9 mouse cellular contexts compared by ENCODE assay signal in genomic region chr9:41447902-41448301, GRCm38 (mm10).
A peak's percentile ranks its signal among the peaks of the same experiment; 100 is the strongest.
DNase-seq lines count a peak whose midpoint lies in the region; ATAC-seq and TF ChIP-seq lines count a peak whose summit lies in the region.
"Had no signal": no experiment of that assay in that cellular context is flagged by ENCODE, and none has a peak within 500 bp of the region (broad histone marks: within the 10 kb centered on the region; RNA-seq: fewer than 3 reads in every experiment).

No protein-coding gene starts in this region.

- intact Hi-C loops in heart, postnatal 25 days (cut with DNase I), result no loop called here

- TF ChIP-seq RAD21 in CH12.LX (IDR thresholded peaks at IDR 0.05; ENCODE audit: low read depth, low read length), result no peak

- peaks cover 0 to 37% of the 10 kb centered on the region in 2 experiments; a peak in 2 of 4 replicates for H3K4me1 ChIP-seq in CH12.LX (ENCODE audit: control insufficient read depth in 1 of 2, insufficient read depth in 2 of 2)
- peaks cover 27% of the 10 kb centered on the region for H3K4me1 ChIP-seq in heart, embryonic 16.5 days (ENCODE audit: control insufficient read depth, insufficient read depth, low read length)
- peaks cover 29% of the 10 kb centered on the region for H3K4me1 ChIP-seq in midbrain, embryonic 11.5 days (ENCODE audit: control insufficient read depth, insufficient read depth, low read length)

- H3K9me3 ChIP-seq in CH12.LX (replicated peaks; ENCODE audit: low read length), result no peaks in the 10 kb centered on the region
- no peaks in the 10 kb centered on the region for H3K9me3 ChIP-seq in heart, embryonic 16.5 days (replicated peaks; ENCODE audit: control insufficient read depth, low read length)
- no peaks in the 10 kb centered on the region for H3K9me3 ChIP-seq in midbrain, embryonic 11.5 days (ENCODE audit: control insufficient read depth, low read length)

- no peak overlapping the region for H3K4me3 ChIP-seq in CH12.LX (replicated peaks in 1 of 3; ENCODE audit: low read depth in 2 of 3, low read length in 2 of 3, poor library complexity in 1 of 3)
- no peak overlapping the region for H3K4me3 ChIP-seq in heart, embryonic 16.5 days (ENCODE audit: low read length)
- H3K4me3 ChIP-seq in midbrain, embryonic 11.5 days (ENCODE audit: low read depth, low read length), result no peak overlapping the region

- H3K4me2 ChIP-seq in CH12.LX (ENCODE audit: insufficient read depth, low read depth, poor library complexity, severe bottlenecking), result 0 out of 2 replicates have a peak overlapping the region, but pooled peaks have one; percentile 4
- peak overlapping the region; percentile 32; the same call in 1 of the 2 replicates for H3K4me2 ChIP-seq in heart, embryonic 16.5 days (ENCODE audit: low read depth, low read length)
- H3K4me2 ChIP-seq in midbrain, embryonic 11.5 days, result no peak overlapping the region

- TF ChIP-seq POLR2A in CH12.LX (IDR thresholded peaks at IDR 0.05; ENCODE audit: low read depth, low read length), result no peak

- no peak for ATAC-seq in heart, embryonic 16.5 days (replicated peaks; ENCODE audit: extremely low read depth, insufficient read depth, low FRiP score)
- no peak for ATAC-seq in midbrain, embryonic 11.5 days (ENCODE audit: low FRiP score)

- TF ChIP-seq CTCF in CH12.LX (conservative IDR thresholded peaks at IDR 0.05 in 1 of 2, IDR thresholded peaks at IDR 0.05 in 1 of 2; ENCODE audit: low read depth in 2 of 2, low read length in 2 of 2), result no peak

- TF ChIP-seq EP300 in CH12.LX (IDR thresholded peaks at IDR 0.05; ENCODE audit: low read length), result no peak

- no peak overlapping the region for H3K27ac ChIP-seq in CH12.LX (ENCODE audit: insufficient read depth, low read depth)
- H3K27ac ChIP-seq in heart, embryonic 16.5 days (ENCODE audit: low read length), result peak overlapping the region; percentile 21
- H3K27ac ChIP-seq in midbrain, embryonic 11.5 days (ENCODE audit: low read depth, low read length), result peak overlapping the region; percentile 95

- dilution Hi-C loops in CH12.LX (cut with MboI; ENCODE audit: extremely low pct_ligation_motif_present, extremely low pct_unique_long_range_greater_than_20kb, low sequenced_read_pairs), result no loop called here

- peak; percentile 85 for DNase-seq in heart, adult 11 months
- no peak for DNase-seq in heart, postnatal 25 days (ENCODE audit: low spot score)
- DNase-seq in CH12.LX (ENCODE audit: extremely low read depth), result no peak
- DNase-seq in midbrain, embryonic 11.5 days (ENCODE audit: low spot score, missing footprints), result peak; percentile 90
- DNase-seq in layer of hippocampus, postnatal 14 days (ENCODE audit: low spot score in 2 of 2), result no peak
- no peak for DNase-seq in ovary, postnatal 10 days (ENCODE audit: low spot score)
- DNase-seq in cerebellum, postnatal 36 days, result no peak
- DNase-seq: thymus, postnatal 4 days had no signal

- 76% methylated on average over 8 of the region's 8 CpGs for WGBS in heart, embryonic 16.5 days
- WGBS in midbrain, embryonic 11.5 days, result 61% methylated on average over 8 of the region's 8 CpGs

- no peaks in the 10 kb centered on the region for H3K27me3 ChIP-seq in CH12.LX (replicated peaks)
- H3K27me3 ChIP-seq in heart, embryonic 16.5 days (ENCODE audit: control insufficient read depth, insufficient read depth, low read length), result no peaks in the 10 kb centered on the region
- H3K27me3 ChIP-seq in midbrain, embryonic 11.5 days (ENCODE audit: control insufficient read depth, insufficient read depth, low read length), result no peaks in the 10 kb centered on the region

- in situ Hi-C loops in CH12.LX (cut with MboI; ENCODE audit: low pct_ligation_motif_present, low pct_unique_long_range_greater_than_20kb, low sequenced_read_pairs), result no loop called here

- no peaks in the 10 kb centered on the region for H3K79me2 ChIP-seq in CH12.LX (replicated peaks; ENCODE audit: control insufficient read depth, extremely low read depth, insufficient read depth, poor library complexity, severe bottlenecking)

- no peak overlapping the region for H3K9ac ChIP-seq in CH12.LX (ENCODE audit: insufficient read depth, low read depth)
- no peak overlapping the region for H3K9ac ChIP-seq in heart, embryonic 16.5 days (ENCODE audit: low read length)
- H3K9ac ChIP-seq in midbrain, embryonic 11.5 days (ENCODE audit: low read length), result no peak overlapping the region

- no peaks in the 10 kb centered on the region for H3K36me3 ChIP-seq in CH12.LX (replicated peaks in 1 of 2; ENCODE audit: control insufficient read depth in 1 of 2, insufficient read depth in 1 of 2, low read length in 1 of 2)
- H3K36me3 ChIP-seq in heart, embryonic 16.5 days (ENCODE audit: control insufficient read depth, insufficient read depth), result no peaks in the 10 kb centered on the region
- H3K36me3 ChIP-seq in midbrain, embryonic 11.5 days (ENCODE audit: control insufficient read depth, insufficient read depth, low read length), result no peaks in the 10 kb centered on the region

TF ChIP-seq in CH12.LX, 34 proteins besides CTCF, POLR2A, EP300 and RAD21:
- no peak for TF ChIP-seq MXI1 (IDR thresholded peaks at IDR 0.05; ENCODE audit: low read depth, low read length)
- no peak for TF ChIP-seq MAFK (IDR thresholded peaks at IDR 0.05; ENCODE audit: insufficient replicate concordance, low read length)
- no peak for TF ChIP-seq PAX5 (IDR thresholded peaks at IDR 0.05; ENCODE audit: low read length)
- no peak for TF ChIP-seq USF2 (conservative IDR thresholded peaks at IDR 0.05; ENCODE audit: low read depth, low read length)
- no peak for TF ChIP-seq UBTF (IDR thresholded peaks at IDR 0.05; ENCODE audit: low read depth, low read length)
- TF ChIP-seq BHLHE40 (IDR thresholded peaks at IDR 0.05; ENCODE audit: low read depth, low read length), result no peak
- TF ChIP-seq ELF1 (IDR thresholded peaks at IDR 0.05; ENCODE audit: low read depth, low read length), result no peak
- no peak for TF ChIP-seq MEF2A (IDR thresholded peaks at IDR 0.05; ENCODE audit: borderline replicate concordance, low read depth, low read length)
- TF ChIP-seq CHD1 (IDR thresholded peaks at IDR 0.05; ENCODE audit: low read depth, low read length), result no peak
- TF ChIP-seq GABPA (IDR thresholded peaks at IDR 0.05; ENCODE audit: insufficient replicate concordance, low read depth, low read length), result no peak
- TF ChIP-seq MAZ (IDR thresholded peaks at IDR 0.05; ENCODE audit: low read depth, low read length), result no peak
- no peak for TF ChIP-seq ZC3H11A (IDR thresholded peaks at IDR 0.05; ENCODE audit: low read depth, low read length)
- TF ChIP-seq RCOR1 (conservative IDR thresholded peaks at IDR 0.05; ENCODE audit: low read depth, low read length), result no peak
- no peak for TF ChIP-seq ZMIZ1 (IDR thresholded peaks at IDR 0.05; ENCODE audit: low read depth, low read length)
- TF ChIP-seq ZKSCAN1 (IDR thresholded peaks at IDR 0.05; ENCODE audit: borderline replicate concordance, low read depth, low read length), result no peak
- TF ChIP-seq CHD2 (IDR thresholded peaks at IDR 0.05; ENCODE audit: low read length), result no peak

Comparison
In these comparisons a context has a peak if more than half of its experiments do, and no peak if none do; other contexts are left out.
1. DNase-seq: peak in heart, adult 11 months (single experiment) and midbrain, embryonic 11.5 days (single experiment); none in heart, postnatal 25 days (single experiment), CH12.LX (single experiment), layer of hippocampus, postnatal 14 days (0 of 2), ovary, postnatal 10 days (single experiment) and cerebellum, postnatal 36 days (0 of 2).